Mouse (Mus musculus): ENCODE results near the gene Sec14l5.

DNA sequence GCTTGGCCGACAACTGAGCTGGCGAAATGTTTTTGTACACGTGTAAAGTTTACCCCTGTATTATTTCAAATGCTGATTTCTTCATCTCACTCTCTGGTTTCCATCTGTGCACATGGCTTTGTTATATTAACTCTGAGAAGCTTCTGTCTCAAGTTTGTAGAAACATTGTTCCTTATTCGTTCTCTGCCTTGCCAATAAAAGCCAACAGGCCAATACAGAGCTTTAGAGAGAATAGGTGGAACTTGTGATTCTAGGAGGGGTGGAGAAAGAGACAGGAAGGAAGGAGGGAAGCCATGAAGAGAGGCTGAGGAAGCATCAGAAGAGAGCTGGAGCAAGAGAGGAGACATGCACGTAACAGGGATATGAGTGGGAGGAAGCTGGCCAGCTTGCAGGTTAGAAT is 59.1 kb downstream of the Sec14l5 start:
- TF ChIP-seq CTCF (IDR thresholded peaks at IDR 0.05; ENCODE audit: control insufficient read depth, insufficient read depth, insufficient replicate concordance, low read depth, low read length), result no peak
- no peak for TF ChIP-seq POLR2A (IDR thresholded peaks at IDR 0.05; ENCODE audit: control insufficient read depth, low read depth, low read length)
